8 mouse cellular contexts compared by ENCODE assay signal in the genomic region with DNA sequence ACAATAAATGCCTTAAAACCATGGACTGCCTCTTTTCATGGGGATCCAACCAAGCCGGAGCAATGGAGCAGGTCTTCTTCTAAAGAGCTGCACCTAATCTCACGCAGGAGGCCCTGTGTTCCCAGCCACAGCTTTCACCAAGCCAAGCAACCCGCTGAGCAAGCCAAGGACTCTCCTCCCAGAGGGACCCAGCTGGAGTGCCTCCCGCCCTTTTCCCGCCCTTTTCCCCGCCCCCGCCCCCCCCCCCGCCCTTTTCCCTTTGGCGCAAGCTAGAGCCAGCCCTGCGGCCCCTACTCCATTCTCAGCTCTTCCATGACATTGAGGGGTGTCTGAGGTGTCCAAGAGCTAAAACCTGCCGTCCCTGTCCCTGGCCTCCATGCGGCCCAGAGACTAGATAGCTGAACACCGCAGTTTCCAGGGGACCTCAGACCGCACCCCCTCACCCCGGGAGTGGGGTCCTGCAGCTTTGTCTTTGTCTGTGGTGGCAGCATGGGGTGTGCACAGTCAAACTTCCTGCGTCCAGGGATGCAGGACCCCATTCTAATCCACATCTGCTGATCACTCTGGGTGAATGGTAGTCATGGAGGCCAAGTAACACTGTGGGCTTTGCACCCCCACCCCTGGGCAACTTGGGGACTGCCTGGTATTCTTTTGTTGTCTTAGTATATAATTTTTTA. TPM values are rescaled to one million over a fixed set of nuclear protein-coding genes. Genes with fewer than 3 reads are reported as not detected.
DNase-seq lines count a peak whose midpoint lies in the region; ATAC-seq and TF ChIP-seq lines count a peak whose summit lies in the region.

No protein-coding gene starts in this region.

- no peak for TF ChIP-seq CTCF in liver, postnatal 0 days (IDR thresholded peaks at IDR 0.05; ENCODE audit: low read depth)

- H3K9ac ChIP-seq in embryonic facial prominence, embryonic 13.5 days, result peak overlapping the region; percentile 21; the same call in 1 of the 2 replicates
- no peak overlapping the region for H3K9ac ChIP-seq in hindbrain, embryonic 14.5 days
- H3K9ac ChIP-seq in liver, postnatal 0 days (replicated peaks), result peak overlapping the region; percentile 26; the same call in 1 of the 2 replicates

- H3K4me1 ChIP-seq in embryonic facial prominence, embryonic 13.5 days, result peaks cover 10% of the 10 kb centered on the region
- no peaks in the 10 kb centered on the region for H3K4me1 ChIP-seq in hindbrain, embryonic 14.5 days (replicated peaks; ENCODE audit: control insufficient read depth, insufficient read depth, low read length)
- H3K4me1 ChIP-seq in liver, postnatal 0 days (ENCODE audit: insufficient read depth), result peaks cover 3% of the 10 kb centered on the region; the same call in 1 of the 2 replicates

- peaks cover 5% of the 10 kb centered on the region; the same call in 1 of the 2 replicates for H3K9me3 ChIP-seq in embryonic facial prominence, embryonic 13.5 days
- H3K9me3 ChIP-seq in hindbrain, embryonic 14.5 days (ENCODE audit: control insufficient read depth, low read length), result no peaks in the 10 kb centered on the region
- no peaks in the 10 kb centered on the region for H3K9me3 ChIP-seq in liver, postnatal 0 days (ENCODE audit: low read length)

- 22% methylated on average over 16 of the region's 16 CpGs for WGBS in embryonic facial prominence, embryonic 13.5 days
- WGBS in hindbrain, embryonic 14.5 days, result 24% methylated on average over 12 of the region's 16 CpGs
- 54% methylated on average over 11 of the region's 16 CpGs for WGBS in liver, postnatal 0 days (ENCODE audit: insufficient replicate concordance)

- 0 out of 2 replicates have a peak overlapping the region, but pooled peaks have one; percentile 5 for H3K4me3 ChIP-seq in embryonic facial prominence, embryonic 13.5 days
- H3K4me3 ChIP-seq in hindbrain, embryonic 14.5 days (replicated peaks; ENCODE audit: low read length), result no peak overlapping the region
- H3K4me3 ChIP-seq in liver, postnatal 0 days (ENCODE audit: low read depth, low read length), result 0 out of 2 replicates have a peak overlapping the region, but pooled peaks have one; percentile 8

- no peaks in the 10 kb centered on the region for H3K36me3 ChIP-seq in embryonic facial prominence, embryonic 13.5 days
- H3K36me3 ChIP-seq in hindbrain, embryonic 14.5 days (replicated peaks; ENCODE audit: control insufficient read depth, insufficient read depth), result no peaks in the 10 kb centered on the region
- no peaks in the 10 kb centered on the region for H3K36me3 ChIP-seq in liver, postnatal 0 days (replicated peaks; ENCODE audit: insufficient read depth, low read length)

- H3K4me2 ChIP-seq in embryonic facial prominence, embryonic 13.5 days, result peak overlapping the region; percentile 45
- peak overlapping the region; percentile 12; the same call in 1 of the 2 replicates for H3K4me2 ChIP-seq in hindbrain, embryonic 14.5 days (replicated peaks)
- H3K4me2 ChIP-seq in liver, postnatal 0 days (ENCODE audit: low read depth, low read length), result peak overlapping the region; percentile 38

- ATAC-seq in embryonic facial prominence, embryonic 13.5 days (ENCODE audit: insufficient number of reproducible peaks, insufficient read depth, low FRiP score, low TSS enrichment, low read depth), result no peak
- ATAC-seq in hindbrain, embryonic 14.5 days (ENCODE audit: low FRiP score), result no peak
- no peak for ATAC-seq in liver, postnatal 0 days

- peak; percentile 36 for DNase-seq in embryo, embryonic 9.5 days (ENCODE audit: extremely low spot score)
- no peak for DNase-seq in embryo, embryonic 10.5 days (ENCODE audit: low spot score)
- no peak for DNase-seq in hindbrain, embryonic 14.5 days (ENCODE audit: low spot score)
- DNase-seq in liver, postnatal 0 days, result no peak
- DNase-seq in cerebellum, adult 11 months, result no peak
- no peak for DNase-seq in urinary bladder, postnatal 4 days (ENCODE audit: low spot score in 2 of 2)
- no peak for DNase-seq in thymus, postnatal 0 days (ENCODE audit: low spot score)

- no peak overlapping the region for H3K27ac ChIP-seq in embryonic facial prominence, embryonic 13.5 days
- no peak overlapping the region for H3K27ac ChIP-seq in hindbrain, embryonic 14.5 days
- H3K27ac ChIP-seq in liver, postnatal 0 days (ENCODE audit: low read depth), result no peak overlapping the region; the same call in 1 of the 2 replicates

- no peak for TF ChIP-seq EP300 in liver, postnatal 0 days (IDR thresholded peaks at IDR 0.05; ENCODE audit: low read depth)

- H3K27me3 ChIP-seq in embryonic facial prominence, embryonic 13.5 days, result no peaks in the 10 kb centered on the region
- no peaks in the 10 kb centered on the region for H3K27me3 ChIP-seq in hindbrain, embryonic 14.5 days (ENCODE audit: control insufficient read depth, insufficient read depth, low read length)
- no peaks in the 10 kb centered on the region for H3K27me3 ChIP-seq in liver, postnatal 0 days (ENCODE audit: insufficient read depth, low read length)

RNA-seq across cellular contexts. Expression of gene Aldh3a2, which starts 33.6 kb away (rescaled TPM):
- 24.7 and 25.9 TPM in 2 replicates for polyA plus RNA-seq in embryonic facial prominence, embryonic 13.5 days (2015; fragmentation: Nextera tagmentation; extraction: Ambion mirVana)
- polyA plus RNA-seq in hindbrain, embryonic 14.5 days (2014; fragmentation: Nextera tagmentation; extraction: Ambion mirVana), result 28.0 and 37.3 TPM in 2 replicates
- polyA plus RNA-seq in liver, postnatal 0 days (2015; fragmentation: Nextera tagmentation; extraction: Ambion mirVana), result 89.8 and 93.3 TPM in 2 replicates
- 43.3 and 47.0 TPM in 2 replicates for polyA plus RNA-seq in thymus, postnatal 0 days (2015; fragmentation: Nextera tagmentation; extraction: Ambion mirVana)

RNA-seq across cellular contexts. Expression of gene Slc47a2, which starts 41.8 kb away (rescaled TPM):
- not detected in 2 replicates for polyA plus RNA-seq in embryonic facial prominence, embryonic 13.5 days (2015; fragmentation: Nextera tagmentation; extraction: Ambion mirVana)
- 0.08 TPM in 1 of 2 replicates, not detected in the other for polyA plus RNA-seq in hindbrain, embryonic 14.5 days (2014; fragmentation: Nextera tagmentation; extraction: Ambion mirVana)
- not detected in 2 replicates for polyA plus RNA-seq in liver, postnatal 0 days (2015; fragmentation: Nextera tagmentation; extraction: Ambion mirVana)
- polyA plus RNA-seq in thymus, postnatal 0 days (2015; fragmentation: Nextera tagmentation; extraction: Ambion mirVana), result 0.67 and 0.82 TPM in 2 replicates
